Mouse (Mus musculus) erythroblast, embryonic 14.5 days (primary cell): ENCODE data around the gene Ncam1. TPM values are rescaled to one million over a fixed set of nuclear protein-coding genes. Genes with fewer than 3 reads are reported as not detected.

Experiments used
- H3K27me3 ChIP-seq: 2 replicates; pipeline ENCODE4 v1.6.1; 2012; ENCODE audit warnings: inconsistent platforms; ENCODE audit not compliant: control insufficient read depth
- H3K36me3 ChIP-seq: 2 replicates; pipeline ENCODE4 v1.6.1; 2012; ENCODE audit warnings: mild to moderate bottlenecking, inconsistent platforms; ENCODE audit not compliant: control insufficient read depth
- H3K4me1 ChIP-seq: 2 replicates; pipeline ENCODE4 v1.6.1; 2012; ENCODE audit warnings: inconsistent platforms; ENCODE audit not compliant: control insufficient read depth
- H3K4me3 ChIP-seq: replicated peaks from 2 replicates; pipeline ENCODE3; 2012; ENCODE audit warnings: moderate library complexity, mild to moderate bottlenecking, inconsistent platforms
- H3K9me3 ChIP-seq: 2 replicates; pipeline ENCODE4 v1.6.1; 2012; ENCODE audit warnings: low read length, inconsistent platforms, mixed read lengths; ENCODE audit not compliant: control insufficient read depth
- GATA1 ChIP-seq: IDR thresholded peaks from 2 replicates; pipeline ENCODE4 v1.6.1; 2012; ENCODE audit warnings: low read length, inconsistent platforms, mixed read lengths
- TAL1 ChIP-seq: IDR thresholded peaks from 3 replicates; pipeline ENCODE4 v1.6.1; 2012; ENCODE audit warnings: low read length, inconsistent platforms, mixed read lengths
- polyA plus RNA-seq: library from polyadenylated mRNA; stranded (reverse); fragments of >175 nt; gene quantifications from 2 replicates; pipeline ENCODE4 v1.2.3, GENCODE M21; 2012

Ncam1 gene
- polyA plus RNA-seq, 1 experiment, result 0.01 TPM

DNA sequence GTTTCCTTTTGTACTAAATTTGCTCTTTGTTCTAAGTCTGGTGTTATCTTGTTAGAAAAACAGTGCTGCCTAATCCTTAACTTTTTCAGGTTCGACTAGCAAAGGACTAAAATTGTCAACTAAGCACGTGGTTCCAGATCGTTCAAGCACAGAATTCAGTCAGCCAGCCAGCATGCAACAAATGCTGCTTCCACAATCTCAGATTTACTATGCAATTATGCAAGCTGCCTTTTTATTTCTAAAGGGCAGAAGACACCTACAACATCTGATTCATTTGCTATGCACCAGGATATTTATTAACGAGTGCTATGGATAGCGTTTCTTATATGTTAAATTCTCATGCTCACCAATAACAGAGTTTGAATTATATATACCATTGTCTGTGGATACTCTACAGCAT lies 2.8 kb downstream of the Ncam1 start:
- no peak for TF ChIP-seq TAL1
- no peak for TF ChIP-seq GATA1
- Histone ChIP-seq H3K36me3 (no peaks in the 10 kb centered on the region), H3K4me1 (peaks cover 6% of the 10 kb centered on the region), H3K4me3 (no peak overlapping the region), H3K27me3 (peaks cover 39% of the 10 kb centered on the region), H3K9me3 (no peaks in the 10 kb centered on the region; the same call in 1 of the 2 replicates)

- TF ChIP-seq TAL1 (no peak), GATA1 (no peak)
Measured at GRCm38 (mm10) chr9:49793987-49794550, 4.7 kb downstream of the Ncam1 start.

GRCm38 (mm10) chr9:49793241-49793640 lies 5.5 kb downstream of the Ncam1 start:
- H3K4me3 ChIP-seq, result no peak overlapping the region
- H3K36me3 ChIP-seq, result no peaks in the 10 kb centered on the region
- TF ChIP-seq GATA1 (no peak), TAL1 (no peak)
- H3K9me3 ChIP-seq, result no peaks in the 10 kb centered on the region; the same call in 1 of the 2 replicates
- H3K27me3 ChIP-seq, result peaks cover 22% of the 10 kb centered on the region
- peaks cover 6% of the 10 kb centered on the region for H3K4me1 ChIP-seq

More at GRCm38 (mm10) chr9:49793987-49794550, 4.7 kb downstream of the Ncam1 start:
- Histone ChIP-seq H3K27me3 (peaks cover 31% of the 10 kb centered on the region), H3K9me3 (no peaks in the 10 kb centered on the region; the same call in 1 of the 2 replicates), H3K4me3 (no peak overlapping the region), H3K4me1 (peaks cover 6% of the 10 kb centered on the region), H3K36me3 (no peaks in the 10 kb centered on the region)

GRCm38 (mm10) chr9:49792646-49793045 lies 6.1 kb downstream of the Ncam1 start:
- H3K4me1 ChIP-seq, result peaks cover 6% of the 10 kb centered on the region
- no peaks in the 10 kb centered on the region; the same call in 1 of the 2 replicates for H3K9me3 ChIP-seq
- H3K4me3 ChIP-seq, result no peak overlapping the region
- H3K36me3 ChIP-seq, result no peaks in the 10 kb centered on the region
- peaks cover 16% of the 10 kb centered on the region for H3K27me3 ChIP-seq
- TF ChIP-seq TAL1 (no peak), GATA1 (no peak)

GRCm38 (mm10) chr9:49781016-49781772 lies 17.5 kb downstream of the Ncam1 start:
- H3K4me3 ChIP-seq, result no peak overlapping the region
- no peaks in the 10 kb centered on the region; the same call in 1 of the 2 replicates for H3K9me3 ChIP-seq
- H3K4me1 ChIP-seq, result no peaks in the 10 kb centered on the region
- H3K36me3 ChIP-seq, result no peaks in the 10 kb centered on the region
- no peak for TF ChIP-seq GATA1
- TF ChIP-seq TAL1, result no peak
- H3K27me3 ChIP-seq, result no peaks in the 10 kb centered on the region

DNA sequence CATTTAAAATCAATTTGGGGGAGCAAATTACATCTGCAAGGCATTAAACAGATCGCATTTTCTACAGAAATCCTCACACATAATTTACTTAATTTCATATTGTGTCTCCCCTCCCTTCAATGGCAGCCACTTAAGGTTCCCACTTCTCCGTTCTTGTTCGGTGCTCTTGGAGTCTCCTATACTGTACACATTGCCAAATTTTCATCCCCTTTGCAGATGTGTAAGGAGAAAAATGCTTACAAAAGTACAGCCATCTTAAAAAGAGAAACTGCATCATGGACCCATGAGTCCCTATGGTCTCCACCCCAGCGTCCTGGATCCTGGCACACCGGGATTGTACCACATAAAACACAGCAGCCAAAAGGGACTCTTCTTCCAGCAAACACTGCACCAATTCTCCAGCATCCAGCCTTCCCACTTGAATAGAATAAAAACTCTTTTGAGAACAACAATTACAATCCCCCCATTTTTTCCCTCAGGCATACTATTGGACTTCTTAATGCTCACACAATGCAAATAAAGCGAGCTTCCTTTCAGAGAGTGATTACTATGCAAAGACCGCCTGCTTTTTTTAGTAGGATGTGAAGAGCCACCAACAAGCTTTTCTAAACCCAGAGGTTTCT lies 21.6 kb downstream of the Ncam1 start:
- Histone ChIP-seq H3K27me3 (no peaks in the 10 kb centered on the region), H3K9me3 (no peaks in the 10 kb centered on the region; the same call in 1 of the 2 replicates), H3K36me3 (no peaks in the 10 kb centered on the region), H3K4me1 (no peaks in the 10 kb centered on the region), H3K4me3 (no peak overlapping the region)
- no peak for TF ChIP-seq GATA1

GRCm38 (mm10) chr9:49766634-49767033 lies 32.1 kb downstream of the Ncam1 start:
- Histone ChIP-seq H3K36me3 (no peaks in the 10 kb centered on the region), H3K9me3 (no peaks in the 10 kb centered on the region), H3K27me3 (no peaks in the 10 kb centered on the region), H3K4me1 (no peaks in the 10 kb centered on the region), H3K4me3 (no peak overlapping the region)
- no peak for TF ChIP-seq TAL1
- no peak for TF ChIP-seq GATA1

DNA sequence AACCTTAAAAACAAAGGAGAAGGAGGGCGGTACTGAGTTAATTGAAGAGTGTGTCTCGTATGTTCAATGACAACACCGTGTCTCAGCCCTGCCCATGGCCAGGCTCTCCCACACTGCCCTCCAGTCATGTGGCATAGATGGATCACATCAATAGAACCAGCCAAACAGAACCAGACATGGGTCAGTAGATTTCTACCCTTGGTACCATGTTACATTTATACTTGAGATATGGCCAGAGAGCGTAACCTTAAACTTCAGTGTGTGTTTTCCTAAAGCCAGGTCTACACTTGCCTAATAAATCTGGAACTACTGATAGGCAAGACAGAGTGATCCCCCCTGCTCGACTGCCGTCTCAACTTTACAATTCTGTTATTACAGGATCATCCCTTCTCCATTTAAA lies 38.2 kb downstream of the Ncam1 start:
- Histone ChIP-seq H3K4me1 (no peaks in the 10 kb centered on the region), H3K9me3 (0 out of 2 replicates have a peak, but pooled peaks cover 2% of the 10 kb centered on the region), H3K36me3 (no peaks in the 10 kb centered on the region), H3K4me3 (no peak overlapping the region), H3K27me3 (no peaks in the 10 kb centered on the region)
- TF ChIP-seq GATA1 (no peak), TAL1 (no peak)

DNA sequence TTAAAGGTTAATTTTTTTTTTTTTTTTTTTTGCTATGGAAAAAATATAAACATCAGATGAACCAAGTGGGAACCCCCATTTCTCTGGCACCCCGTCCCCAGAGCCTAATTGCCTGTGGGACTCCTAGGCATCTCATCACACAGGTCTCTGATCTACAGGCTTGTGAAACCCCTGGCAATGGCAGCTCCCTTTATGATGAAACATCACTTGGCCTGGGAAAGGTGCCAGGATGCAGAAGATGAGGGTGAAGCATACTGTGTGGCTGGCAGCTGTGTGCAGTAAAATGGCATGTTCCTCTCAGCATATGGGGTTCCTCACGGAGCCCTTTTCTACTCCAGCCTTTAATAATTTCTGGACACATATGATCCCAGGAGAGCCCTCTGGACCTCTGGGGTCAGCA lies 40.3 kb downstream of the Ncam1 start:
- Histone ChIP-seq H3K27me3 (no peaks in the 10 kb centered on the region), H3K36me3 (no peaks in the 10 kb centered on the region), H3K9me3 (0 out of 2 replicates have a peak, but pooled peaks cover 2% of the 10 kb centered on the region), H3K4me3 (no peak overlapping the region), H3K4me1 (no peaks in the 10 kb centered on the region)
- TF ChIP-seq TAL1 (no peak), GATA1 (no peak)
